Mouse (Mus musculus) heart, embryonic 15.5 days (tissue): ENCODE results near the gene Paxip1. TPM values are rescaled to one million over a fixed set of nuclear protein-coding genes. Genes with fewer than 3 reads are reported as not detected.

ENCODE experiments used
- polyA plus RNA-seq: library from polyadenylated mRNA; unstranded; fragments of >200 nt; fragmentation: Nextera tagmentation; extraction: Ambion mirVana; gene quantifications from 2 replicates; pipeline ENCODE4 v1.2.1, GENCODE M21; 2015

The Paxip1 gene
- polyA plus RNA-seq, 1 experiment from 2014 or later, result 13.3 TPM

Other genes with a start within 250 kb of the Paxip1 start
- not detected in 2 replicates for gene Htr5a, start 50.5 kb upstream of the Paxip1 start, polyA plus RNA-seq